Mouse (Mus musculus): ENCODE data around the gene Upf3a. TPM values are rescaled to one million over a fixed set of nuclear protein-coding genes. Genes with fewer than 3 reads are reported as not detected.

Upf3a gene
- 30.9 and 68.3 TPM in 2 replicates for polyA plus RNA-seq (2012; rRNA removed)

GRCm38 (mm10) chr8:13785250-13785763, at the start of gene Upf3a:
Gene Upf3a (plus strand): TSS chr8:13785615.

GRCm38 (mm10) chr8:13756982-13757804, 28.2 kb upstream of the Upf3a start, which contains the start of gene Cdc16:
Gene Cdc16 (plus strand): TSS chr8:13757676.

DNA sequence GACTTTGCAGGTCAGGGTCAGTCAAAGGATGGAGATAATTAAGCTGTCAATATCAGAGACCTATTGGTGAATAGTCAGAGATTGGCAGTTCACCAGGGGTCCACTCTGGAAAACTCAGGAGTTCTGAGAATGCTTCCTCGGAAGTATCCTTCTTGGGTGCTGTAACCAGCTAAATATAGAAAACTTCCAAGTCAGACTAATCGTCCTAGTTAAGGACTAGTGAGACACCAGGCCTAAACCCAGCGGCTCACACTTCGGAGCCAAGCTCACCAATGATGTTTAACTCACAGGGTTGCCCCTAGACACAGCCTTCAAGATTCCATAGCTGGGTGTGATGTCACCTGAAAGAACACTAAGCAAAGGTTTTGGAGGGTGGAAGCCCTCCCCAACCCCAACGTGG, 52.9 kb downstream of the Upf3a start, which contains the start of gene AF366264:
AF366264 (minus strand) TSS at position 101 of the 400 bp plus-strand sequence.

Other genes with a start within 250 kb of the Upf3a start
- not detected in 2 replicates for gene 1700029H14Rik, start 223.2 kb upstream of the Upf3a start, polyA plus RNA-seq (2012; rRNA removed)
- gene Rasa3, start 108.0 kb upstream of the Upf3a start, polyA plus RNA-seq (2012; rRNA removed) = 18.8 and 23.7 TPM in 2 replicates
- 1.4 and 1.7 TPM in 2 replicates for gene Cfap97d2, start 79.7 kb upstream of the Upf3a start, polyA plus RNA-seq (2012; rRNA removed)
- 163 and 172 TPM in 2 replicates for gene Cdc16, start 27.9 kb upstream of the Upf3a start, polyA plus RNA-seq (2012; rRNA removed)
- gene AF366264, start 52.8 kb downstream of the Upf3a start, polyA plus RNA-seq (2012; rRNA removed) = not detected in 2 replicates
- gene Champ1, start 84.0 kb downstream of the Upf3a start, polyA plus RNA-seq (2012; rRNA removed) = 28.4 and 29.7 TPM in 2 replicates
- 47.8 and 59.9 TPM in 2 replicates for gene Coprs, start 104.7 kb downstream of the Upf3a start, polyA plus RNA-seq (2012; rRNA removed)